Mouse (Mus musculus) lung, adult 2 months (tissue): Measurements from ENCODE around the gene Vegfb. TPM values are rescaled to one million over a fixed set of nuclear protein-coding genes. Genes with fewer than 3 reads are reported as not detected.

Source experiments
- DNase-seq: peaks from one replicate; pipeline ENCODE4 v3.0.0; 2022
- H3K4me1 ChIP-seq: fragments of 200-500 bp; 2 replicates; pipeline ENCODE4 v1.6.1; 2011; ENCODE audit warnings: low read length; ENCODE audit not compliant: control insufficient read depth, insufficient read depth
- H3K4me3 ChIP-seq: fragments of 200-500 bp; replicated peaks from 2 replicates; pipeline ENCODE3; 2011; ENCODE audit warnings: low read depth, mild to moderate bottlenecking, control low read depth, low read length; ENCODE audit errors: extremely low read depth
- CTCF ChIP-seq: fragments of 200-500 bp; IDR thresholded peaks from 2 replicates; pipeline ENCODE4 v1.5.1; 2011; ENCODE audit warnings: mild to moderate bottlenecking, low read length, control low read depth; ENCODE audit not compliant: insufficient read depth
- POLR2A ChIP-seq: fragments of 200-500 bp; IDR thresholded peaks from 2 replicates; pipeline ENCODE4 v1.6.1; 2011; ENCODE audit warnings: low read depth, mild to moderate bottlenecking, control low read depth, low read length, borderline replicate concordance; ENCODE audit errors: extremely low read depth
- WGBS: fragments of 180-500 bp; shearing (Covaris S2); methylation state at CpG from one replicate; pipeline ENCODE4 v1.1.7; 2018; 5-methylcytosine and 5-hydroxymethylcytosine counted together
- polyA plus RNA-seq: library from polyadenylated mRNA; depleted of rRNA; stranded (reverse); fragments of >200 nt; gene quantifications from 2 replicates; pipeline ENCODE4 v1.2.3, GENCODE M21; 2012

Vegfb gene
- polyA plus RNA-seq, 1 experiment = 30.1 TPM

- DNase-seq = no peak
- H3K4me1 ChIP-seq = peaks cover 7% of the 10 kb centered on the region; the same call in 1 of the 2 replicates
- TF ChIP-seq CTCF (no peak), POLR2A (no peak)
- H3K4me3 ChIP-seq = peak overlapping the region; percentile 75
- 24% methylated on average over 5 of the region's 5 CpGs for WGBS
These were observed 44.7 kb downstream of the Vegfb start for GRCm38 (mm10) chr19:6942764-6943163.

GRCm38 (mm10) chr19:6942249-6942691 is 45.2 kb downstream of the Vegfb start, which contains the start of gene Gpr137:
Gpr137 (minus strand) TSS chr19:6942480.
- under 1% methylated on average over 27 of the region's 27 CpGs for WGBS
- H3K4me3 ChIP-seq = peak within 1 kb of the TSS; percentile 99
- DNase-seq = peak; percentile 92
- H3K4me1 ChIP-seq = peaks cover 7% of the 10 kb centered on the region; the same call in 1 of the 2 replicates
- TF ChIP-seq POLR2A (peak; percentile 87), CTCF (no peak)

GRCm38 (mm10) chr19:6941372-6942248 is 45.8 kb downstream of the Vegfb start, which contains the start of gene Bad:
Bad (plus strand) TSS chr19:6941861.
- H3K4me1 ChIP-seq = peaks cover 7% of the 10 kb centered on the region; the same call in 1 of the 2 replicates
- TF ChIP-seq CTCF (no peak), POLR2A (peak; percentile 49; the same call in 1 of the 2 replicates)
- peak within 1 kb of the TSS; percentile 99 for H3K4me3 ChIP-seq
- peak; percentile 96 for DNase-seq
- WGBS = under 1% methylated on average over 83 of the region's 83 CpGs

GRCm38 (mm10) chr19:6940396-6941351 is 46.8 kb downstream of the Vegfb start:
- peak overlapping the region; percentile 87 for H3K4me3 ChIP-seq
- DNase-seq = no peak
- WGBS = 21% methylated on average over 29 of the region's 29 CpGs
- peaks cover 7% of the 10 kb centered on the region; the same call in 1 of the 2 replicates for H3K4me1 ChIP-seq
- TF ChIP-seq CTCF = no peak
- no peak for TF ChIP-seq POLR2A

- Histone ChIP-seq H3K4me3 (no peak overlapping the region), H3K4me1 (peaks cover 7% of the 10 kb centered on the region; the same call in 1 of the 2 replicates)
- WGBS = 91% methylated on average over 20 of the region's 20 CpGs
- DNase-seq = no peak
- no peak for TF ChIP-seq CTCF
- TF ChIP-seq POLR2A = no peak
These were observed 48.1 kb downstream of the Vegfb start for GRCm38 (mm10) chr19:6939106-6940002.

- peaks cover 9% of the 10 kb centered on the region; the same call in 1 of the 2 replicates for H3K4me1 ChIP-seq
- H3K4me3 ChIP-seq = no peak overlapping the region
- no peak for TF ChIP-seq POLR2A
- no peak for TF ChIP-seq CTCF
- 79% methylated on average over 16 of the region's 16 CpGs for WGBS
- no peak for DNase-seq
These were observed 49.6 kb downstream of the Vegfb start for GRCm38 (mm10) chr19:6937541-6938465.

GRCm38 (mm10) chr19:6936299-6936698 is 51.2 kb downstream of the Vegfb start:
- DNase-seq = no peak
- Histone ChIP-seq H3K4me3 (no peak overlapping the region), H3K4me1 (peaks cover 7% of the 10 kb centered on the region; the same call in 1 of the 2 replicates)
- no peak for TF ChIP-seq POLR2A
- TF ChIP-seq CTCF = 0 out of 2 replicates have a peak, but pooled peaks have one; percentile 29
- 29% methylated on average over 3 of the region's 3 CpGs for WGBS
